Mouse (Mus musculus) liver, adult 2 months (tissue): Measurements from ENCODE around the gene Gusb.

Source experiments
- CTCF ChIP-seq: fragments of 200-500 bp; IDR thresholded peaks from 2 replicates; pipeline ENCODE4 v1.5.1; 2011; ENCODE audit warnings: low read depth, low read length, control low read depth
- POLR2A ChIP-seq: fragments of 200-500 bp; IDR thresholded peaks from 2 replicates; pipeline ENCODE4 v1.6.1; 2011; ENCODE audit warnings: low read length, control low read depth; ENCODE audit not compliant: insufficient read depth; ENCODE audit errors: extremely low read depth

- TF ChIP-seq CTCF, result no peak
- TF ChIP-seq POLR2A, result no peak
These were observed 13.5 kb downstream of the Gusb start for GRCm38 (mm10) chr5:129989376-129989775.
